Mouse (Mus musculus) liver, embryonic 12.5 days (tissue): ENCODE data around the gene Parg. TPM values are rescaled to one million over a fixed set of nuclear protein-coding genes. Genes with fewer than 3 reads are reported as not detected.

Source experiments
- ATAC-seq: fragments of 200-750 bp; cut with Nextera tagmentation; 2 replicates; pipeline ENCODE4 v1.8.0; 2017; ENCODE audit warnings: moderate number of reproducible peaks, mild to moderate bottlenecking, moderate library complexity
- H3K27ac ChIP-seq: fragments of 300-500 bp; sonication (generic); 2 replicates; pipeline ENCODE4 v1.5.1; 2016; ENCODE audit warnings: mild to moderate bottlenecking
- H3K27me3 ChIP-seq: fragments of 300-500 bp; sonication (generic); replicated peaks from 2 replicates; pipeline ENCODE4 v1.6.1; 2016; ENCODE audit warnings: mild to moderate bottlenecking, moderate library complexity
- H3K36me3 ChIP-seq: fragments of 300-500 bp; sonication (generic); 2 replicates; pipeline ENCODE4 v1.6.1; 2016; ENCODE audit warnings: mild to moderate bottlenecking, moderate library complexity
- H3K4me1 ChIP-seq: fragments of 300-500 bp; sonication (generic); 2 replicates; pipeline ENCODE4 v1.6.1; 2016
- H3K4me2 ChIP-seq: fragments of 300-500 bp; sonication (generic); 2 replicates; pipeline ENCODE4 v1.6.1; 2016; ENCODE audit warnings: mild to moderate bottlenecking, moderate library complexity
- H3K4me3 ChIP-seq: fragments of 300-500 bp; sonication (generic); 2 replicates; pipeline ENCODE4 v1.5.1; 2016; ENCODE audit warnings: mild to moderate bottlenecking, moderate library complexity
- H3K9ac ChIP-seq: fragments of 300-500 bp; sonication (generic); 2 replicates; pipeline ENCODE4 v1.6.1; 2016; ENCODE audit warnings: mild to moderate bottlenecking, moderate library complexity
- H3K9me3 ChIP-seq: fragments of 300-500 bp; sonication (generic); replicated peaks from 2 replicates; pipeline ENCODE4 v1.6.1; 2016; ENCODE audit warnings: mild to moderate bottlenecking, moderate library complexity
- WGBS: fragments of 180-500 bp; shearing (Covaris S2); methylation state at CpG from one replicate; pipeline ENCODE4 v1.1.7; 2016; ENCODE audit not compliant: insufficient replicate concordance; 5-methylcytosine and 5-hydroxymethylcytosine counted together
- polyA plus RNA-seq: library from polyadenylated mRNA; unstranded; fragments of >200 nt; fragmentation: Nextera tagmentation; extraction: Ambion mirVana; gene quantifications from 2 replicates; pipeline ENCODE4 v1.2.1, GENCODE M21; 2016

The Parg gene
- 22.7 and 26.1 TPM in 2 replicates for polyA plus RNA-seq

GRCm38 (mm10) chr14:32201791-32202451 lies at the start of gene Parg, which contains the start of gene Timm23:
Gene Parg (plus strand): TSS chr14:32201949.
Gene Timm23 (minus strand): TSS chr14:32201898.
- peak; percentile 90 for ATAC-seq
- H3K4me3 ChIP-seq: peak within 1 kb of the TSS; percentile 92
- peaks cover 33% of the 10 kb centered on the region for H3K36me3 ChIP-seq
- peaks cover 40% of the 10 kb centered on the region for H3K4me1 ChIP-seq
- H3K27me3 ChIP-seq: no peaks in the 10 kb centered on the region
- H3K4me2 ChIP-seq: peak within 1 kb of the TSS; percentile 94
- 3% methylated on average over 77 of the region's 77 CpGs for WGBS
- peaks cover 5% of the 10 kb centered on the region; the same call in 1 of the 2 replicates for H3K9me3 ChIP-seq
- H3K27ac ChIP-seq: peak within 1 kb of the TSS; percentile 80
- H3K9ac ChIP-seq: peak within 1 kb of the TSS; percentile 94

GRCm38 (mm10) chr14:32152243-32152965 lies 49.3 kb upstream of the Parg start:
- Histone ChIP-seq H3K4me2 (no peak overlapping the region), H3K27me3 (no peaks in the 10 kb centered on the region), H3K9ac (no peak overlapping the region), H3K36me3 (no peaks in the 10 kb centered on the region), H3K27ac (no peak overlapping the region), H3K4me3 (no peak overlapping the region), H3K4me1 (peaks cover 1% of the 10 kb centered on the region), H3K9me3 (peaks cover 7% of the 10 kb centered on the region; the same call in 1 of the 2 replicates)
- ATAC-seq: no peak
- 81% methylated on average over 18 of the region's 18 CpGs for WGBS

- ATAC-seq: no peak
- Histone ChIP-seq H3K27ac (no peak overlapping the region), H3K4me2 (no peak overlapping the region), H3K9me3 (no peaks in the 10 kb centered on the region; the same call in 1 of the 2 replicates), H3K36me3 (no peaks in the 10 kb centered on the region), H3K4me3 (no peak overlapping the region), H3K27me3 (no peaks in the 10 kb centered on the region), H3K4me1 (no peaks in the 10 kb centered on the region), H3K9ac (no peak overlapping the region)
- WGBS: 87% methylated on average over 2 of the region's 2 CpGs
Observed at GRCm38 (mm10) chr14:32153156-32153555, 48.6 kb upstream of the Parg start.

GRCm38 (mm10) chr14:32154758-32155157 lies 47.0 kb upstream of the Parg start:
- Histone ChIP-seq H3K27me3 (no peaks in the 10 kb centered on the region), H3K27ac (no peak overlapping the region), H3K4me1 (peaks cover 12% of the 10 kb centered on the region), H3K9me3 (no peaks in the 10 kb centered on the region), H3K36me3 (no peaks in the 10 kb centered on the region), H3K4me2 (no peak overlapping the region), H3K9ac (no peak overlapping the region), H3K4me3 (no peak overlapping the region)
- ATAC-seq: no peak
- 80% methylated on average over 6 of the region's 6 CpGs for WGBS

- Histone ChIP-seq H3K36me3 (peaks cover 7% of the 10 kb centered on the region; the same call in 1 of the 2 replicates), H3K9ac (peak overlapping the region; percentile 43), H3K4me1 (peaks cover 50% of the 10 kb centered on the region), H3K27me3 (no peaks in the 10 kb centered on the region), H3K27ac (peak overlapping the region; percentile 97), H3K4me2 (peak overlapping the region; percentile 89), H3K9me3 (no peaks in the 10 kb centered on the region), H3K4me3 (peak overlapping the region; percentile 92)
- 30% methylated on average over 4 of the region's 4 CpGs for WGBS
- peak; percentile 2 for ATAC-seq
Observed at GRCm38 (mm10) chr14:32159150-32159670, 42.5 kb upstream of the Parg start.

- peaks cover 56% of the 10 kb centered on the region for H3K4me1 ChIP-seq
- H3K36me3 ChIP-seq: peaks cover 7% of the 10 kb centered on the region; the same call in 1 of the 2 replicates
- H3K4me3 ChIP-seq: peak within 1 kb of the TSS; percentile 92
- H3K9me3 ChIP-seq: no peaks in the 10 kb centered on the region
- peak within 1 kb of the TSS; percentile 94 for H3K9ac ChIP-seq
- peak; percentile 92 for ATAC-seq
- peak within 1 kb of the TSS; percentile 97 for H3K27ac ChIP-seq
- peak within 1 kb of the TSS; percentile 89 for H3K4me2 ChIP-seq
- under 1% methylated on average over 40 of the region's 40 CpGs for WGBS
- H3K27me3 ChIP-seq: no peaks in the 10 kb centered on the region
Observed at GRCm38 (mm10) chr14:32159690-32160246, 42.0 kb upstream of the Parg start, which contains the start of gene Ncoa4. Gene Ncoa4 (plus strand): TSS chr14:32159865.

- Histone ChIP-seq H3K36me3 (peaks cover 7% of the 10 kb centered on the region; the same call in 1 of the 2 replicates), H3K9me3 (no peaks in the 10 kb centered on the region), H3K4me2 (peak overlapping the region; percentile 89), H3K27ac (peak overlapping the region; percentile 97), H3K27me3 (no peaks in the 10 kb centered on the region), H3K9ac (peak overlapping the region; percentile 94), H3K4me1 (peaks cover 64% of the 10 kb centered on the region), H3K4me3 (peak overlapping the region; percentile 92)
- 8% methylated on average over 7 of the region's 7 CpGs for WGBS
- ATAC-seq: no peak
Observed at GRCm38 (mm10) chr14:32160563-32160962, 41.2 kb upstream of the Parg start.

GRCm38 (mm10) chr14:32161090-32161885 lies 40.5 kb upstream of the Parg start:
- Histone ChIP-seq H3K27ac (peak overlapping the region; percentile 97), H3K4me3 (peak overlapping the region; percentile 92), H3K4me2 (peak overlapping the region; percentile 89), H3K9ac (peak overlapping the region; percentile 94), H3K36me3 (peaks cover 7% of the 10 kb centered on the region; the same call in 1 of the 2 replicates), H3K4me1 (peaks cover 69% of the 10 kb centered on the region), H3K9me3 (no peaks in the 10 kb centered on the region), H3K27me3 (no peaks in the 10 kb centered on the region)
- 53% methylated on average over 12 of the region's 12 CpGs for WGBS
- ATAC-seq: peak; percentile 16

- H3K9me3 ChIP-seq: no peaks in the 10 kb centered on the region
- peak overlapping the region; percentile 97 for H3K27ac ChIP-seq
- ATAC-seq: no peak
- peak overlapping the region; percentile 92 for H3K4me3 ChIP-seq
- peaks cover 78% of the 10 kb centered on the region for H3K4me1 ChIP-seq
- H3K9ac ChIP-seq: peak overlapping the region; percentile 94
- H3K4me2 ChIP-seq: peak overlapping the region; percentile 89
- 82% methylated on average over 5 of the region's 5 CpGs for WGBS
- no peaks in the 10 kb centered on the region for H3K27me3 ChIP-seq
- H3K36me3 ChIP-seq: peaks cover 10% of the 10 kb centered on the region; the same call in 1 of the 2 replicates
Observed at GRCm38 (mm10) chr14:32162231-32162630, 39.5 kb upstream of the Parg start.

GRCm38 (mm10) chr14:32163203-32163888 lies 38.4 kb upstream of the Parg start:
- peak overlapping the region; percentile 98 for H3K27ac ChIP-seq
- WGBS: 80% methylated on average over 11 of the region's 11 CpGs
- no peaks in the 10 kb centered on the region for H3K27me3 ChIP-seq
- H3K4me2 ChIP-seq: peak overlapping the region; percentile 89
- peaks cover 10% of the 10 kb centered on the region; the same call in 1 of the 2 replicates for H3K36me3 ChIP-seq
- H3K9me3 ChIP-seq: no peaks in the 10 kb centered on the region
- H3K4me1 ChIP-seq: peaks cover 88% of the 10 kb centered on the region
- ATAC-seq: no peak
- peak overlapping the region; percentile 3; the same call in 1 of the 2 replicates for H3K9ac ChIP-seq
- no peak overlapping the region for H3K4me3 ChIP-seq
